Mouse (Mus musculus): ENCODE measurements around the gene Rab6a.

DNA sequence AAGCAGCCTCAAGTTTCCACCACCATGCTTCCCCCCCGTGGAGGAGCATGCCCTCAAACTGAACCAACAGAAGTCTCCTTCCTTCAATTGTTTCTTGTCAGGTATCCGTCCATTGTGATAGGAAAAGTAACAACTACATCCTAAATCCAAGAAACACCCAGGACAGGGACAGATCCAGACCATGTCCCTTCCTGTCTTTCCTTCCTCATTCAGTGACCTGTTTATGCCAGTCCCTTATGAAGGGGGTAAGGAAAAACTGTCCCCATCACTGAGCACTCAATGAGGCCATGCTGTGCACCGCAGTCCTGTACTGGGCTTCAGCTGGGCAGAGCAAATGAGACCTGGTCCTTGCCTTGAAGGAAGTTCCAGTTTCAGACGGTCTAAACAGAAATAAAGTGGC lies 41.9 kb downstream of the Rab6a start:
- TF ChIP-seq GATA1 (IDR thresholded peaks at IDR 0.05; ENCODE audit: low read length) (no peak), TAL1 (IDR thresholded peaks at IDR 0.05; ENCODE audit: low read length) (no peak)

Measured in erythroblast, embryonic 14.5 days (primary cell).